ENCODE assay signal across 19 mouse cellular contexts in the genomic region with DNA sequence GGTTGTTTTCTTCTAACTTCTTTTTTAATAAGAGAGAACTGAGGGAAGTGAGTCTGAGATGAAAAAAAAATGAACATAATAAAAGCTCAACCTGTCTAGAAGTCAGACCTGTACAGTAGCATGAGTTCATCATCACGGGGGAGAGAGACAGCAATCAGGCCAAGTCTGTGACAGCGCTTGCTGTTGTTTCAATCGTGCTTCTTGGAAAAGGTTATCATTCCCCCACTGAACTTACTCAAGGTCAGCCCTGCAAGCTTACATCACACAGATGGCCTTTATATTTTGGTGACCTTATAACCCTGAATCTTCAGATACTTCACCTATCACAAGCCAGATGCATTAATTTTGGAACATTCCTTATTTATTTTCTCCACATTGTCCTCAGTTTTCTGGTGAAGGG.
"Had no signal": no experiment of that assay in that cellular context is flagged by ENCODE, and none has a peak within 500 bp of the region (broad histone marks: within the 10 kb centered on the region; RNA-seq: fewer than 3 reads in every experiment).

No protein-coding gene starts in this region.

- ATAC-seq: midbrain, embryonic 15.5 days had no signal

- H3K9ac ChIP-seq: kidney, embryonic 15.5 days; liver, embryonic 13.5 days; midbrain, embryonic 12.5 days; midbrain, embryonic 15.5 days; neural tube, embryonic 12.5 days; neural tube, embryonic 15.5 days; stomach, embryonic 15.5 days had no signal

- DNase-seq: kidney, adult 8-10 months; kidney, postnatal 10 days; kidney, postnatal 36 days; layer of hippocampus, postnatal 36 days; liver, embryonic 13.5 days; lung, adult 2 months; lung, postnatal 14 days; lung, postnatal 4 days; right cerebral cortex, postnatal 25 days; spleen, adult 18-20 months; thymus, adult 2 months; thymus, postnatal 25 days had no signal

- H3K27ac ChIP-seq: kidney, embryonic 15.5 days; left cerebral cortex, adult 2 months; liver, embryonic 13.5 days; midbrain, embryonic 12.5 days; midbrain, embryonic 15.5 days; neural tube, embryonic 12.5 days; neural tube, embryonic 15.5 days; stomach, embryonic 15.5 days had no signal

- H3K4me1 ChIP-seq: kidney, embryonic 15.5 days; midbrain, embryonic 12.5 days; neural tube, embryonic 12.5 days; neural tube, embryonic 15.5 days had no signal

- H3K27me3 ChIP-seq: kidney, embryonic 15.5 days; liver, embryonic 13.5 days; midbrain, embryonic 12.5 days; midbrain, embryonic 15.5 days; neural tube, embryonic 12.5 days; neural tube, embryonic 15.5 days; stomach, embryonic 15.5 days had no signal

- H3K36me3 ChIP-seq: kidney, embryonic 15.5 days; midbrain, embryonic 12.5 days; midbrain, embryonic 15.5 days; neural tube, embryonic 12.5 days; neural tube, embryonic 15.5 days; stomach, embryonic 15.5 days had no signal

- H3K4me3 ChIP-seq: kidney, embryonic 15.5 days; left cerebral cortex, adult 2 months; liver, embryonic 13.5 days; midbrain, embryonic 12.5 days; midbrain, embryonic 15.5 days; neural tube, embryonic 12.5 days; neural tube, embryonic 15.5 days; stomach, embryonic 15.5 days had no signal
